Mouse (Mus musculus) gastrocnemius, postnatal 4 days (tissue): Measurements from ENCODE around the gene Phf13. TPM values are rescaled to one million over a fixed set of nuclear protein-coding genes. Genes with fewer than 3 reads are reported as not detected.

Experiments used
- DNase-seq, 2 experiments: peaks; one replicate each; pipeline ENCODE4 v3.0.0; 2021 to 2022; ENCODE audit warnings: low spot score in 2 of 2, mixed read lengths in 2 of 2
- total RNA-seq, 2 experiments: library from RNA; stranded (reverse); gene quantifications; 2 replicates each; pipeline ENCODE4 v1.2.3; 2021

Phf13 gene
- total RNA-seq, 2 experiments from 2014 or later, result 13.9 to 16.1 TPM

- DNase-seq, result no peak
Observed at GRCm38 (mm10) chr4:151948497-151949471, 47.3 kb downstream of the Phf13 start.

- no peak for DNase-seq
Observed at GRCm38 (mm10) chr4:151946211-151946610, 49.8 kb downstream of the Phf13 start.

Other genes starting within 250 kb of the Phf13 start
- 100 to 1,000 TPM in 1 of 2 experiments, 10 to 100 TPM in 1; 87.9 to 105 TPM for gene Camta1, start 134.4 kb downstream of the Phf13 start, total RNA-seq
- gene Dnajc11, start 62.6 kb downstream of the Phf13 start, total RNA-seq, result 10 to 100 TPM; 60.8 to 81.1 TPM
- 10 to 100 TPM; 45.3 to 48.9 TPM for gene Thap3, start 7.3 kb downstream of the Phf13 start, total RNA-seq
- gene Klhl21, start 12.5 kb upstream of the Phf13 start, total RNA-seq, result 10 to 100 TPM; 37.2 to 38.9 TPM
- 1 to 10 TPM; 5.5 to 5.7 TPM for gene Zbtb48, start 31.4 kb upstream of the Phf13 start, total RNA-seq
- 1 to 10 TPM; 3.0 to 3.5 TPM for gene Tas1r1, start 42.3 kb upstream of the Phf13 start, total RNA-seq
- 10 to 100 TPM; 13.2 to 15.1 TPM for gene Nol9, start 43.1 kb upstream of the Phf13 start, total RNA-seq
- 10 to 100 TPM; 22.2 to 31.9 TPM for gene Plekhg5, start 76.2 kb upstream of the Phf13 start, total RNA-seq
- gene Tnfrsf25, start 119.7 kb upstream of the Phf13 start, total RNA-seq, result 1 to 10 TPM; 1.9 to 2.0 TPM
- gene Espn, start 156.1 kb upstream of the Phf13 start, total RNA-seq, result 1 to 10 TPM; 1.5 TPM
- not detected for gene Hes2, start 162.6 kb upstream of the Phf13 start, total RNA-seq
- 10 to 100 TPM; 13.5 to 17.6 TPM for gene Acot7, start 181.9 kb upstream of the Phf13 start, total RNA-seq